Mouse (Mus musculus): ENCODE data around the gene Cradd. TPM values are rescaled to one million over a fixed set of nuclear protein-coding genes. Genes with fewer than 3 reads are reported as not detected.

Gene Cradd
- polyA plus RNA-seq (2016; fragmentation: Nextera tagmentation; extraction: Ambion mirVana) = 11.6 and 13.2 TPM in 2 replicates

DNA sequence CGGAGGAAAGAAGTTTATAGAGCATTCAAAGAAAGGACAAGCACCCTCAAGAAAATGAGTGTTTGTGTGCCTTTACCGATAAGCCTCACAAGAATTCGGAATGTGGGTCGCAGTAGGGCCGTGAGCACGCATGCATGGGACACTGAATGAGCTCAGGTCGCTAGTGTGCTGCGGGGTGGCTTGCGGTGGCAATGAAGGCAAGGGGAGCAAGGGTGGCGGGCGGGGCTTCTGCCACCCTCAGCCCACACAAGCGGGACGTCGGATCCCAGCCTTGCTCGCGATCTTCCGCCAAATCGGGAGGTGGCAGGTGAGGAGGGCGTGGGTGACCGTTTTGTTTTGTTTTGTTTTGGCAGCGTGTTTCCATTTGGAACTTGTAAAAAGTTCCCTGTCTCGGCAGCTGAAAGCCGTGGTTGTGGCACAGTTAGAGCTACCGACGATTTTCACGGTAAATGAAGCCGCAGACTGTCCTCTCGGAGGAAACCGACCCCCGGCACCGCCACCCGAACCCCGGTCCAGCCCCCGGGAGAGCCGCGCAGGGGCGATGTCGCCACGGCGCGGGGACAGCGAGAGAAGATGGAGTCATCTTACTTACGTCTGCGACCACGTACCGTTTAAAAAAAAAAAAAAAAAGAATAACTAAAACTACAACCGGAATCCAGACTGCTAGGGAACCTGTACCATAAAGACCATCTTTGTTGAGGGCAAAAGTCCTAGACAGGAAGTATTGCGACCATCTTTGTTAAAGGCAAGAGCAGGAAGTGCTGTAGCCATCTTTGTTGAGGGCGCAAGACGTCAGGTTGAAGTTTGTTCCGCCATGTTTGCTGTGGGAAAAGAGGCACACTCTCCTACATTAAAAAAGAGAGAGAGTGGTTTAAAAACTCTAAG, at the start of gene Cradd:
TSS of gene Cradd (minus strand) at position 741 of the 885 bp plus-strand sequence.
- peaks cover 18% of the 10 kb centered on the region for H3K4me1 ChIP-seq
- DNase-seq (ENCODE audit: extremely low spot score, low spot score) = peak; percentile 81
- under 1% methylated on average over 51 of the region's 51 CpGs for WGBS
- H3K27me3 ChIP-seq (ENCODE audit: poor library complexity, severe bottlenecking) = no peaks in the 10 kb centered on the region
- H3K4me3 ChIP-seq = peak within 1 kb of the TSS; percentile 72
- H3K36me3 ChIP-seq (replicated peaks) = no peaks in the 10 kb centered on the region
- H3K27ac ChIP-seq = peak within 1 kb of the TSS; percentile 96
- no peaks in the 10 kb centered on the region for H3K9me3 ChIP-seq

DNA sequence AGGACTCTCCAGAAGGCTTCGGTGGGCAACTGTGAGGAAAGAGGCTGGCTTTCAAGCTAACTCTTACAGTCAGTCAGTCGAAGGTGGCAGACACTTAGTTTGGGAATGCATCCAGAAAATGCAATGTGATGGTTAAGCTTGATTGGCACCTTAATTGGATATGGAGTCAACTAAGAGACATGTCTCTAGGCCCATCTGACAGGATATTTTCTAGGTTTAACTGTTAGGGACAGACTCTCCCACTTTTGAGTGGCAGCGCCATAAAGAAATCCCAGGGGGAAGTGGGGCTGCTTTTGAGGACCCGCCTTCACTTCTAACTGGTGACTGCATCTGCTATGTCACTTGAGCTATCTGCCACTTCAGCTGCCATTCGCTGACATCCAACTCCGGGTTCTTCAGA, 49.4 kb upstream of the Cradd start:
- no peaks in the 10 kb centered on the region for H3K4me1 ChIP-seq
- WGBS = 95% methylated on average over 6 of the region's 6 CpGs
- DNase-seq (ENCODE audit: extremely low spot score, low spot score) = no peak
- no peaks in the 10 kb centered on the region for H3K36me3 ChIP-seq (replicated peaks)
- no peaks in the 10 kb centered on the region for H3K27me3 ChIP-seq (ENCODE audit: poor library complexity, severe bottlenecking)
- H3K9me3 ChIP-seq = no peaks in the 10 kb centered on the region
- H3K27ac ChIP-seq = no peak overlapping the region
- H3K4me3 ChIP-seq = no peak overlapping the region

DNA sequence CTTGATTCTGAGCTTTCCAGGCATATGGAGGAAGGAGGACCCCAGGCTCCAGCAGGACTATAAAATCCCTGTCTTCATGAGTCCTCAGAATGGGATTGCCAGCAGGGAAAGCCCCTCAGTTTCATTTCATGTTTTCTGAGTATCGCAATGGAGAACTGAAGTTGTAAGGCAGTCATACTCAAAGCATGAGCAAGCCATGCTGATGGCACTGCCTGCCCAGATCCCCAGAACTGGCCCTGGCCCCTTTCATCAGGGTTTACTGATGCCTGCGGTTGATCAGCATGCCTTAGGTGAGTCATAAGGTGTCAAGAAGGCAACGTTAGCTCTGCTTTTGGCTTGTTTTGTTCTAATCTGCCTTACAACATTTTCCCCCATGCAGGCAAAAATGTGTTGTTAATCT, 48.0 kb upstream of the Cradd start:
- 91% methylated on average over 3 of the region's 3 CpGs for WGBS
- Histone ChIP-seq H3K4me3 (no peak overlapping the region), H3K27me3 (ENCODE audit: poor library complexity, severe bottlenecking) (no peaks in the 10 kb centered on the region), H3K27ac (no peak overlapping the region), H3K9me3 (no peaks in the 10 kb centered on the region), H3K4me1 (no peaks in the 10 kb centered on the region), H3K36me3 (replicated peaks) (no peaks in the 10 kb centered on the region)
- DNase-seq (ENCODE audit: extremely low spot score, low spot score) = no peak

DNA sequence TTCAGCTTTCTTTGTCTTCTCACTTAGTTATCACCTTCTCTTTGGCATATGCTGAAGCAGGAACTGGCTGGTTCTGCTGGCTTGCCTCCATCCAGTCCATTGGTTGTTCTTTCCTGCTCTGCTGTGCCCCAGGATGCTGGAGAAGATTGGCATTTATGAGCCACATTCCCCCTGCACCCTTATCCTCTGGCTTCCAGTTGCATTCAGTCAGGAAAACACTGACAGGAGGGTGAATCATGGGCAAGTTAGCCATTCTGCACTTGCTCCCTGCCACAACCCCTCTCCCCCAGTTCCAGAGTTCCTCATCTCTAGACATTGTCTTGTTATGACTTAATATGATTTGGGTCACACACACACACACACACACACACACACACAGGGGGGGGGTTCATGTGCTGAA, 45.3 kb upstream of the Cradd start:
- Histone ChIP-seq H3K36me3 (replicated peaks) (no peaks in the 10 kb centered on the region), H3K4me1 (no peaks in the 10 kb centered on the region), H3K4me3 (no peak overlapping the region), H3K9me3 (no peaks in the 10 kb centered on the region), H3K27me3 (ENCODE audit: poor library complexity, severe bottlenecking) (no peaks in the 10 kb centered on the region), H3K27ac (no peak overlapping the region)
- no peak for DNase-seq (ENCODE audit: extremely low spot score, low spot score)

DNA sequence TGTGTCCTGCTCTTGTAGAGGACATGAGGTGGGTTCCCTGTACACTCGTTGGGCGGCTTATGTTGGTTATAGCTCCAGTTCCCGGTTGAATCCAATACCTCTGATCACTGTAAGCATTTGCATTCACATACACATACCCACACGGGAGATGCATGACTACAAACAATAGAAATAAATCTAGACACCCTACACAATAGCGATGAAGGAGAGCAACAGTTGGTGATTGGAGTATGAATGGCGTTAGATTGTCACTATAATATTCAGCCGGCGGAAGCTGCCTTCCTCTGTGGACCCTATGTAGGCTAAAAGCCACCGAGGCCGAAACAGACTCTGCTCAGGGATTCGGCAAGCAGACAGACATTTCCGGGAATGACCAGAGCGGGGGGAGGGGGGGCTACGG, 44.2 kb upstream of the Cradd start:
- WGBS = 97% methylated on average over 14 of the region's 14 CpGs
- Histone ChIP-seq H3K27ac (no peak overlapping the region), H3K27me3 (ENCODE audit: poor library complexity, severe bottlenecking) (no peaks in the 10 kb centered on the region), H3K4me3 (no peak overlapping the region), H3K4me1 (no peaks in the 10 kb centered on the region), H3K36me3 (replicated peaks) (no peaks in the 10 kb centered on the region), H3K9me3 (no peaks in the 10 kb centered on the region)
- no peak for DNase-seq (ENCODE audit: extremely low spot score, low spot score)

DNA sequence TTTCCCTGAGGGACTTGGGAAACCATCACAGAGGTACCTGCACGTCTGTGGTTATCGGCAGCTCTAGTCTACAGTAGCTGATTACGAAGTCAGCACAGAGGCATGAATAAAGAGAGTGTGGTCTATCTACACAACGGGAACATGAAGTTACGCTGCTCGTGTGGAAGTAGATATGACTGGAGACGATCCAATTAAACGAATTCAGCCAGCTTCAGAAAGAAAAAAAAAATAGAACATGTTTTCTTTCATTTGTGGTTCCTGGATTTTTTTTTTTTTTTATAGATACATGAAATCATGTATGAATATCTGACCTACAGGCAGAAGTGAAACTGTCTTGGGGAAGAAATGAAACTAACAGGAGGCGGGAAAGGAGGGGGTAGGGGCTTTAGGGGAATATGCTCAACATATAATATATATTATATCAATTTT, 43.7 kb upstream of the Cradd start:
- DNase-seq (ENCODE audit: extremely low spot score, low spot score) = no peak
- Histone ChIP-seq H3K27ac (no peak overlapping the region), H3K36me3 (replicated peaks) (no peaks in the 10 kb centered on the region), H3K4me1 (no peaks in the 10 kb centered on the region), H3K9me3 (no peaks in the 10 kb centered on the region), H3K27me3 (ENCODE audit: poor library complexity, severe bottlenecking) (no peaks in the 10 kb centered on the region), H3K4me3 (no peak overlapping the region)
- 95% methylated on average over 9 of the region's 9 CpGs for WGBS

DNA sequence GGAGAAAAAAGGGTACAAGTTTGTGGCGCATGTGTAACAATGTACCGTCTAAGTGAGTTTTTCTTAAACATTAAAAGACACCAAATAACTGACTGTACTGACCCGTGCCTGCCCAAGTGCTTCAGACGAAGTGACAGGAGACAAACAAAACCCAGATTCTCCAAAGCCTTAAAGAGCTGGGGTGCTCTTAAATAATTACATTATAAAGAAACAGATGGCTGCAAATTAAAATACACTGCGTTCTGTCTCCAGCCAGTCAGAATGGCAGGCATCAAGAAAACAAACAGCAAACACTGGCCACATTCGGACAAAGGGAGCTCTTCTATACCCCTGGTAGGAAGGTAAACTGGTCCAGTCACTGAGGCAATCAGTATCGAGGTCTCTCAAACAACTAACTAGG, 43.3 kb upstream of the Cradd start:
- 87% methylated on average over 7 of the region's 7 CpGs for WGBS
- no peak overlapping the region for H3K4me3 ChIP-seq
- DNase-seq (ENCODE audit: extremely low spot score, low spot score) = no peak
- no peaks in the 10 kb centered on the region for H3K36me3 ChIP-seq (replicated peaks)
- no peaks in the 10 kb centered on the region for H3K27me3 ChIP-seq (ENCODE audit: poor library complexity, severe bottlenecking)
- no peaks in the 10 kb centered on the region for H3K4me1 ChIP-seq
- H3K9me3 ChIP-seq = no peaks in the 10 kb centered on the region
- no peak overlapping the region for H3K27ac ChIP-seq

DNA sequence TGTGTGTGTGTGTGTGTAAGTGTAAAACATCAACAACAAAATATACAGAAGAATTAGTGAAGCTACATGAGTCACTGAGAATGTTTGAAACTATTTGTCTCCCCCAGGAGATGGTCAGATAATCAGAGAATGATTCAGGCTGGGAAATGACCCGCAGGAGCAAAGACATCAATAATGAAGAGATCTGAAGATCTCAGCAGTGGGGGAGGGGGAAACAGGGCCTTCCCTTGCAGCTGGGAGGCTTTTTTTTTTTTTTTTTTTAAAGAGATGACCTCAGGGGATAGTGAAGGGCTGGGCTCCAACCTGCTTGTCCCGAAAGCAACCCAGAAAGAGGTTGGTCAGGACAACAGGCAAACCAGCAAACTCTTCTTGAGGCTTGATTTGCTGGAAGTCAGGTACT, 38.4 kb upstream of the Cradd start:
- 54% methylated on average over 2 of the region's 2 CpGs for WGBS
- DNase-seq (ENCODE audit: extremely low spot score, low spot score) = no peak
- Histone ChIP-seq H3K27ac (no peak overlapping the region), H3K4me1 (no peaks in the 10 kb centered on the region), H3K36me3 (replicated peaks) (no peaks in the 10 kb centered on the region), H3K9me3 (no peaks in the 10 kb centered on the region), H3K4me3 (no peak overlapping the region), H3K27me3 (ENCODE audit: poor library complexity, severe bottlenecking) (no peaks in the 10 kb centered on the region)

DNA sequence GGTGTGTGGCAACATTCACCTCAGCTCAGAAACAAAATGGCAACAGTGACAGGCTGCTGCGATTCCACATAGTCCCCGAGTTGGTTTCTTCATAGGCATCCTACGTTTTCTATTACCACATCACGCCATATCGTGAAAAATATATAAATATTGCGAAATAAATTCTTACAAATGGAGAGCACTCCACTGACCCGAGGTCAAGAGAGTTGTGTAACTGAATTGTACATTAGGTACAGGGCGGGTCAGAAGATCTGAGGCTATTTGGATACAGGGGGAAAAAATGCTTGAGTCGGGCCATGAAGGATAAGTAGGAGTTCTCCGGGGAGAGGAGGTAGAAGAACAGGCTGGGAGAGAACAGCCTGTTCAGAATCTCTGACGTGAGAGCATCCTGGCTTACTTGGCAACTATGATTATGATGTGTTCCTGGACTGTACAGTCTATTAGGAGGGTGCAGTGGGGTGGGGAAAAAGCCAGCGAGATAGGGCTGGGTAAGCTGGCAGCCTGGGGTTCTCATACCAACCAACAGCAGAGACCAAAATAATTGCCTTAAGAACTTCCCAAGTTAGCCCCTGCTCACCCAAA, 37.4 kb upstream of the Cradd start:
- Histone ChIP-seq H3K27ac (no peak overlapping the region), H3K27me3 (ENCODE audit: poor library complexity, severe bottlenecking) (no peaks in the 10 kb centered on the region), H3K4me3 (no peak overlapping the region), H3K36me3 (replicated peaks) (no peaks in the 10 kb centered on the region), H3K9me3 (no peaks in the 10 kb centered on the region), H3K4me1 (no peaks in the 10 kb centered on the region)
- DNase-seq (ENCODE audit: extremely low spot score, low spot score) = no peak
- WGBS = 92% methylated on average over 12 of the region's 12 CpGs

DNA sequence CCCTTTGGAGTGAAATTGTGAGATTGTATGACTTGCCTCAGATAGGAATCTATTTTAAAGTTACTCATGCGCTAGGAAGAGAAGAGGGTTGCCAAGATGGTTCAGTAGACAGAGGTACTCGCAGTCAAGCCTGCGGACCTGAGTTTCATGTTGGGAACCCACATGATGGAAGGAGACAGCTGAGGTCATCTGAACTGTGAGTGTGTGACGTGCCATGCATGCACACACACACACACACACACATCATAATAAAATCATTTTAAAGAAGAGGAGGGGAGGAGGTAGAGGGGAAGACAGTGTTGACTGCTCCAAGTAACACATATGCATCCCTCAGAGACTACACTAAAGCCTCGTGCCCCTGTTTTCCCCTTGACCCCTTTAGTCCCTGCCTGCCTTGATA, 36.1 kb upstream of the Cradd start:
- no peaks in the 10 kb centered on the region for H3K4me1 ChIP-seq
- no peak for DNase-seq (ENCODE audit: extremely low spot score, low spot score)
- no peaks in the 10 kb centered on the region for H3K36me3 ChIP-seq (replicated peaks)
- H3K9me3 ChIP-seq = no peaks in the 10 kb centered on the region
- H3K4me3 ChIP-seq = no peak overlapping the region
- WGBS = 90% methylated on average over 5 of the region's 5 CpGs
- H3K27ac ChIP-seq = no peak overlapping the region
- no peaks in the 10 kb centered on the region for H3K27me3 ChIP-seq (ENCODE audit: poor library complexity, severe bottlenecking)

DNA sequence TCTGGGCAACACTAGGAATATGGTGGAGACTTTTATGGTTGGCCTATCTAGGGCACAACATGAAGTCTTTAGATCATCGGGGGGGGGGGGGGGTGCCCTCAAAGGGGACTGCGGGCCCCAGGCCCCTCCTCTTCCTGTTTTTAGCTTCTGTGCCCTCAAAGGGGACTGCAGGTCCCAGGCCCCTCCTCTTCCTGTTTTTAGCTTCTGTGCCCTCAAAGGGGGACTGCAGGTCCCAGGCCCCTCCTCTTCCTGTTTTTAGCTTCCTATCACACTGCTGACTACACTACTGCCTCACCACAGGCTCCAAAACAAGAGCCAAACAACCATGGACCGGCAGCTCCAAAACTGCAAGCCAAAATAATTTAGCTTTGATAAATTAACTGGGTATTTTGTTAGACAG, 33.8 kb upstream of the Cradd start:
- no peaks in the 10 kb centered on the region for H3K27me3 ChIP-seq (ENCODE audit: poor library complexity, severe bottlenecking)
- H3K27ac ChIP-seq = no peak overlapping the region
- no peaks in the 10 kb centered on the region for H3K4me1 ChIP-seq
- no peak overlapping the region for H3K4me3 ChIP-seq
- no peaks in the 10 kb centered on the region for H3K36me3 ChIP-seq (replicated peaks)
- WGBS = 94% methylated on average over 3 of the region's 3 CpGs
- DNase-seq (ENCODE audit: extremely low spot score, low spot score) = no peak
- no peaks in the 10 kb centered on the region for H3K9me3 ChIP-seq

DNA sequence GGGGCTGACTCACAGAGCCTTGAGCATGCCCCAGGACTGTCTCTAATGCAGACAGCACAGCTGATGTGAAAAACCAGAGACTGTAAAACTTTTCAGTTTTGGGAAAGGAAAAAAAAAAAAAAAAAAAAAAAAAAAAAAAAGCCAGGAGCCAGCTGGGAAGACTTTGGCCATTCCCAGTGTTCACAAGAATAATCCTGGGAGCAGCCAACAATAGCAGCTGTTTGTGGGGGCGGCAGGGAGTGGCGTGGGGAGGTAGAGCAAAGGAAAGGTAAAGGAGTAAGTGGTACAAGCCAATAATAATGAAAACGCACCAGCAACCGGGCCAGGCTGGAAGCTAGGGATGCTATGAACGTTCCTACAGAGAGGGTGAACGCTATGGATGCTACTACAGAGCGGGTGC, 32.8 kb upstream of the Cradd start:
- WGBS = 74% methylated on average over 7 of the region's 7 CpGs
- DNase-seq (ENCODE audit: extremely low spot score, low spot score) = no peak
- H3K9me3 ChIP-seq = peaks cover 8% of the 10 kb centered on the region; the same call in 1 of the 2 replicates
- H3K27ac ChIP-seq = no peak overlapping the region
- no peaks in the 10 kb centered on the region for H3K4me1 ChIP-seq
- H3K4me3 ChIP-seq = no peak overlapping the region
- H3K36me3 ChIP-seq (replicated peaks) = no peaks in the 10 kb centered on the region
- no peaks in the 10 kb centered on the region for H3K27me3 ChIP-seq (ENCODE audit: poor library complexity, severe bottlenecking)

DNA sequence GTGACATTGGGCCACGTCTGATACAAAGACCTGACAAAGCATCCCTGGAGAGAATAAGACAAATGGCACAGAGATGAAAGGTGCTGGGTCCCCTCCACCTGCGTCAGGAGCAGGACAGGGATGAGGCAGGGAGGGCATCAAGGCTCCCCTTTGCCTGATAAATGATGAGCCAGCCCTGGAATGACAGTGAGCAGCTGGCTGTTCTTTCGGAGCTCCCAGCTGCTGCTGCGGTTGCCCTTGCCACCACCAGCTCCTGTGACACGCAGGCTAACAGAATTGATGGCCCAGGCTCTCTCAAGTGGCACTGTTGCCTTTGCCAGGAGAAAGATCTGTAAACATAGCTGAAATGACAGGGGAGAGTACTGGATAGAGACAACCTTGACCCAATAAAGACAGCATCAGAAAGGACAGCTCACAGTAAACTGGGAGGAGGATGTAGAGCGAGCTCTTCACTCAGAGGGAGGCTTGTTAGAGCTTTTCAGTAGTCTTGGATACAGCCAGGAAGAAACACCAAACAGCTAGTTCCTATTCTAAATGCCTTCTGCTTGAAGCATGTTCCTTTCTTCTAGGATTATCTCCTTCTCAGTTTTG, 31.8 kb upstream of the Cradd start:
- DNase-seq (ENCODE audit: extremely low spot score, low spot score) = no peak
- H3K27me3 ChIP-seq (ENCODE audit: poor library complexity, severe bottlenecking) = no peaks in the 10 kb centered on the region
- H3K9me3 ChIP-seq = peaks cover 10% of the 10 kb centered on the region; the same call in 1 of the 2 replicates
- no peaks in the 10 kb centered on the region for H3K4me1 ChIP-seq
- no peak overlapping the region for H3K27ac ChIP-seq
- WGBS = 57% methylated on average over 6 of the region's 6 CpGs
- no peak overlapping the region for H3K4me3 ChIP-seq
- no peaks in the 10 kb centered on the region for H3K36me3 ChIP-seq (replicated peaks)

All from forebrain, embryonic 10.5 days (tissue).